Mouse (Mus musculus): ENCODE results near the gene Plxna4. TPM values are rescaled to one million over a fixed set of nuclear protein-coding genes. Genes with fewer than 3 reads are reported as not detected.

Plxna4 gene
- polyA plus RNA-seq, 1 experiment from 2014 or later, result 18.6 TPM

GRCm38 (mm10) chr6:32326406-32326805 lies 261.6 kb downstream of the Plxna4 start:
- WGBS, result 91% methylated on average over 5 of the region's 5 CpGs
- Histone ChIP-seq H3K9ac (no peak overlapping the region), H3K27ac (no peak overlapping the region), H3K36me3 (ENCODE audit: poor library complexity, severe bottlenecking) (no peaks in the 10 kb centered on the region), H3K9me3 (replicated peaks) (no peaks in the 10 kb centered on the region), H3K27me3 (no peaks in the 10 kb centered on the region), H3K4me3 (no peak overlapping the region), H3K4me1 (peaks cover 40% of the 10 kb centered on the region), H3K4me2 (no peak overlapping the region)
- ATAC-seq, result no peak

- no peaks in the 10 kb centered on the region for H3K27me3 ChIP-seq
- H3K4me1 ChIP-seq, result peaks cover 38% of the 10 kb centered on the region
- H3K4me3 ChIP-seq, result no peak overlapping the region
- 83% methylated on average over 7 of the region's 7 CpGs for WGBS
- H3K9me3 ChIP-seq (replicated peaks), result no peaks in the 10 kb centered on the region
- no peak overlapping the region for H3K27ac ChIP-seq
- no peak overlapping the region for H3K4me2 ChIP-seq
- H3K36me3 ChIP-seq (ENCODE audit: poor library complexity, severe bottlenecking), result no peaks in the 10 kb centered on the region
- no peak overlapping the region for H3K9ac ChIP-seq
- ATAC-seq, result no peak
Measured at GRCm38 (mm10) chr6:32325851-32326250, 262.1 kb downstream of the Plxna4 start.

GRCm38 (mm10) chr6:32321187-32321586 lies 266.8 kb downstream of the Plxna4 start:
- Histone ChIP-seq H3K9me3 (replicated peaks) (no peaks in the 10 kb centered on the region), H3K9ac (no peak overlapping the region), H3K4me2 (no peak overlapping the region), H3K4me3 (no peak overlapping the region), H3K27ac (no peak overlapping the region), H3K4me1 (peaks cover 12% of the 10 kb centered on the region), H3K36me3 (ENCODE audit: poor library complexity, severe bottlenecking) (no peaks in the 10 kb centered on the region), H3K27me3 (no peaks in the 10 kb centered on the region)
- no peak for ATAC-seq
- WGBS, result 68% methylated on average over 3 of the region's 3 CpGs

- 36% methylated on average over 3 of the region's 3 CpGs for WGBS
- peaks cover 18% of the 10 kb centered on the region for H3K4me1 ChIP-seq
- no peak overlapping the region for H3K4me3 ChIP-seq
- H3K9ac ChIP-seq, result no peak overlapping the region
- no peaks in the 10 kb centered on the region for H3K27me3 ChIP-seq
- no peak overlapping the region for H3K4me2 ChIP-seq
- H3K9me3 ChIP-seq (replicated peaks), result no peaks in the 10 kb centered on the region
- no peak overlapping the region for H3K27ac ChIP-seq
- no peaks in the 10 kb centered on the region for H3K36me3 ChIP-seq (ENCODE audit: poor library complexity, severe bottlenecking)
- ATAC-seq, result no peak
Measured at GRCm38 (mm10) chr6:32320254-32320653, 267.7 kb downstream of the Plxna4 start.

- H3K36me3 ChIP-seq (ENCODE audit: poor library complexity, severe bottlenecking), result no peaks in the 10 kb centered on the region
- no peak overlapping the region for H3K9ac ChIP-seq
- H3K9me3 ChIP-seq (replicated peaks), result no peaks in the 10 kb centered on the region
- 82% methylated on average over 8 of the region's 8 CpGs for WGBS
- H3K4me1 ChIP-seq, result peaks cover 27% of the 10 kb centered on the region
- no peaks in the 10 kb centered on the region for H3K27me3 ChIP-seq
- H3K27ac ChIP-seq, result no peak overlapping the region
- no peak overlapping the region for H3K4me3 ChIP-seq
- ATAC-seq, result no peak
- no peak overlapping the region for H3K4me2 ChIP-seq
Measured at GRCm38 (mm10) chr6:32317470-32317869, 270.5 kb downstream of the Plxna4 start.

- H3K27me3 ChIP-seq, result no peaks in the 10 kb centered on the region
- H3K4me3 ChIP-seq, result no peak overlapping the region
- H3K9me3 ChIP-seq (replicated peaks), result no peaks in the 10 kb centered on the region
- H3K36me3 ChIP-seq (ENCODE audit: poor library complexity, severe bottlenecking), result no peaks in the 10 kb centered on the region
- peaks cover 24% of the 10 kb centered on the region for H3K4me1 ChIP-seq
- peak overlapping the region; percentile 36 for H3K27ac ChIP-seq
- WGBS, result 34% methylated on average over 6 of the region's 6 CpGs
- H3K4me2 ChIP-seq, result no peak overlapping the region
- peak; percentile 68 for ATAC-seq
- H3K9ac ChIP-seq, result no peak overlapping the region
Measured at GRCm38 (mm10) chr6:32315011-32315450, 273.0 kb downstream of the Plxna4 start.

GRCm38 (mm10) chr6:32309147-32309546 lies 278.8 kb downstream of the Plxna4 start:
- Histone ChIP-seq H3K4me1 (no peaks in the 10 kb centered on the region), H3K4me2 (no peak overlapping the region), H3K27ac (no peak overlapping the region), H3K9me3 (replicated peaks) (no peaks in the 10 kb centered on the region), H3K36me3 (ENCODE audit: poor library complexity, severe bottlenecking) (no peaks in the 10 kb centered on the region), H3K4me3 (no peak overlapping the region), H3K9ac (no peak overlapping the region), H3K27me3 (no peaks in the 10 kb centered on the region)
- ATAC-seq, result no peak
- 91% methylated on average over 4 of the region's 4 CpGs for WGBS

- no peaks in the 10 kb centered on the region for H3K36me3 ChIP-seq (ENCODE audit: poor library complexity, severe bottlenecking)
- no peak for ATAC-seq
- WGBS, result 81% methylated on average over 2 of the region's 2 CpGs
- no peak overlapping the region for H3K9ac ChIP-seq
- no peak overlapping the region for H3K4me2 ChIP-seq
- H3K4me1 ChIP-seq, result no peaks in the 10 kb centered on the region
- H3K9me3 ChIP-seq (replicated peaks), result no peaks in the 10 kb centered on the region
- H3K4me3 ChIP-seq, result no peak overlapping the region
- H3K27ac ChIP-seq, result no peak overlapping the region
- no peaks in the 10 kb centered on the region for H3K27me3 ChIP-seq
Measured at GRCm38 (mm10) chr6:32300611-32301010, 287.4 kb downstream of the Plxna4 start.

GRCm38 (mm10) chr6:32281457-32281856 lies 306.5 kb downstream of the Plxna4 start:
- Histone ChIP-seq H3K27me3 (no peaks in the 10 kb centered on the region), H3K27ac (no peak overlapping the region), H3K36me3 (ENCODE audit: poor library complexity, severe bottlenecking) (no peaks in the 10 kb centered on the region)

GRCm38 (mm10) chr6:32280728-32281127 lies 307.3 kb downstream of the Plxna4 start:
- peaks cover 17% of the 10 kb centered on the region for H3K4me1 ChIP-seq
- no peak overlapping the region for H3K27ac ChIP-seq
- H3K9ac ChIP-seq, result no peak overlapping the region
- H3K4me3 ChIP-seq, result no peak overlapping the region
- no peaks in the 10 kb centered on the region for H3K27me3 ChIP-seq
- 7% methylated on average over 2 of the region's 2 CpGs for WGBS
- H3K4me2 ChIP-seq, result no peak overlapping the region
- H3K9me3 ChIP-seq (replicated peaks), result no peaks in the 10 kb centered on the region
- no peaks in the 10 kb centered on the region for H3K36me3 ChIP-seq (ENCODE audit: poor library complexity, severe bottlenecking)
- no peak for ATAC-seq

More at GRCm38 (mm10) chr6:32281457-32281856, 306.5 kb downstream of the Plxna4 start:
- Histone ChIP-seq H3K4me3 (no peak overlapping the region), H3K4me1 (peaks cover 17% of the 10 kb centered on the region), H3K4me2 (no peak overlapping the region), H3K9me3 (replicated peaks) (no peaks in the 10 kb centered on the region), H3K9ac (no peak overlapping the region)
- ATAC-seq, result no peak

- ATAC-seq, result peak; percentile 38; the same call in 1 of the 2 replicates
- H3K27ac ChIP-seq, result no peak overlapping the region
- peaks cover 14% of the 10 kb centered on the region for H3K4me1 ChIP-seq
- no peak overlapping the region for H3K4me3 ChIP-seq
- H3K27me3 ChIP-seq, result no peaks in the 10 kb centered on the region
- no peak overlapping the region for H3K4me2 ChIP-seq
- WGBS, result 34% methylated on average over 4 of the region's 4 CpGs
- no peaks in the 10 kb centered on the region for H3K36me3 ChIP-seq (ENCODE audit: poor library complexity, severe bottlenecking)
- H3K9me3 ChIP-seq (replicated peaks), result no peaks in the 10 kb centered on the region; the same call in 1 of the 2 replicates
- H3K9ac ChIP-seq, result no peak overlapping the region
Measured at GRCm38 (mm10) chr6:32271463-32271862, 316.5 kb downstream of the Plxna4 start.

GRCm38 (mm10) chr6:32266085-32266484 lies 321.9 kb downstream of the Plxna4 start:
- H3K4me2 ChIP-seq, result no peak overlapping the region
- no peaks in the 10 kb centered on the region for H3K27me3 ChIP-seq
- no peak overlapping the region for H3K9ac ChIP-seq
- peaks cover 13% of the 10 kb centered on the region for H3K4me1 ChIP-seq
- no peak overlapping the region for H3K4me3 ChIP-seq
- no peak for ATAC-seq
- no peaks in the 10 kb centered on the region for H3K36me3 ChIP-seq (ENCODE audit: poor library complexity, severe bottlenecking)
- H3K9me3 ChIP-seq (replicated peaks), result no peaks in the 10 kb centered on the region; the same call in 1 of the 2 replicates
- H3K27ac ChIP-seq, result no peak overlapping the region
- 91% methylated on average over 7 of the region's 7 CpGs for WGBS

GRCm38 (mm10) chr6:32261339-32261738 lies 326.7 kb downstream of the Plxna4 start:
- Histone ChIP-seq H3K9ac (no peak overlapping the region), H3K4me3 (no peak overlapping the region), H3K4me2 (no peak overlapping the region), H3K4me1 (peaks cover 29% of the 10 kb centered on the region), H3K36me3 (ENCODE audit: poor library complexity, severe bottlenecking) (no peaks in the 10 kb centered on the region), H3K27ac (0 out of 2 replicates have a peak overlapping the region, but pooled peaks have one; percentile 22), H3K9me3 (replicated peaks) (no peaks in the 10 kb centered on the region), H3K27me3 (no peaks in the 10 kb centered on the region)
- peak; percentile 86 for ATAC-seq
- WGBS, result 6% methylated on average over 3 of the region's 3 CpGs
